Mouse (Mus musculus) right cerebral cortex, postnatal 36 days (tissue): ENCODE data around the gene Faah.

Source experiments
- DNase-seq, 2 experiments: peaks; one replicate each; pipeline ENCODE4 v3.0.0; 2022; ENCODE audit warnings: low spot score in 2 of 2, mixed read lengths in 1 of 2

Faah gene

DNA sequence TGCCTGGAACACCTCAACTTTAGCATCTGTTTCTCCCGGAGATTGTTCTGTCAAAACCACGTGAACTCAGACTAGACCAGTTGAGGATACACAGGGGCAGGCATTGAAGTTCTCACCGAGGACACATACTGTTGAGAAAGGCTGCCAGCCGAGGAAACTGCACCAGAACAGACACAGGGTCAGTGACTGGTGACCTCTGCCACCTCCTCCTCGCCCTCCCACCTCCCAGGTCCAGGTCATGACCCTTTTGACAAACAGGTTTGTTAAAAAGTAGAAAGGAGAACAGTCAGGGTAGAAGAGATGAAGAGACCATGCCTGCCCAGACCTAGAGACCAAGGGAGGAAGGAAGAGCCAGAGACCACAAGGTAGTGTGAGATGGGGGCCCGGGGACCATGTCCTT, 17.1 kb downstream of the Faah start:
- no peak for DNase-seq

DNA sequence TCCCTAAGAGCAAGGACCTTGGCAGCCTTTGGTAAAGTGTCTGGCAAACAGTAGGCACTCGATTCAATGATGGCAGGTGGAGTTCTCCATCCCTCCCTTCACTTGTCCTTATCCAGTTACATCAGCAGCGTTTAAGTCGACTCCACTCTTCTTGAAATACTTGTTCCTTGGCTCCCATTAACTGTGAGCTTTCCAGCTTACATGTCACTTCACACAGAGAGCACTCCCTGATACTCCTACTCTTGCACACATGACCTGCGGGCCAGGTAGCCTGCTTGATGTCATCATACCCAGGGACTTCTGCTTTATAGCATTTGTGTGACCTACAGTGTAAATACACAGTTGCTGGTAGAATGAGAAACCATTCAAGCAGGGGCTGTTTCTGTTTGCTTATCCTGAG, 21.0 kb downstream of the Faah start:
- DNase-seq: no peak

GRCm38 (mm10) chr4:115995376-115995730, 22.4 kb downstream of the Faah start:
- DNase-seq: no peak

GRCm38 (mm10) chr4:115994662-115995375, 22.9 kb downstream of the Faah start:
- DNase-seq: no peak

- DNase-seq: no peak
These were observed 28.3 kb downstream of the Faah start for GRCm38 (mm10) chr4:115989382-115989781.

DNA sequence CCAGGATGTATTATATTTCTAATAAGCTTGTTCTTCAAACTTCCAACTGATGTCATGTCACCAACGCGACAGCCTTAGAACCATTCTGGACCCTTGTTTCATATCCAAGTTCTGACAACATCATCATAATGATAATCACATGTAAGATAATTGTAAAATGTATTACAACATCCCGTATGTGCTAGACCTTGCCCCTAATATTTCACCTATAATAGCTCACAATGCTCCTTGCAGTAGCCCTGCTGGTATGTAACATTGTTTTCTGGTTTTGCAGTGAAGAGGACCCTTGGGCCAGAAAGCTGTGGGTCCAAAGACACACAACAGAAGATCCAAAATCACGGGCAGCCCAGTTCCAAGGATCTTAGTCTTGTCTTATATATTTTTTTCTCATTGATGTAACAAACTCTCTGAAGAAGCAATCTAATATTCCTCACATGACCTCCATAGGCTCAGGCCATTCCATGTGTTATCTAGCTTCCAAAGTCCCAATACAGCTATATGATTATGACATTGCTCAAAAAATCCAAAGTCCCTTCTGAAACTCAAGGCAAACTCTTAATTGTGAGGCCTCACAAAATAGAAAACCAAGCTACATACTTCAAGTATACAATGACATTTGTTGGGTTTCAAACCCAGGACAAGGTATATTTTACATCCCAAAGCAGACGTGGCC, 29.7 kb downstream of the Faah start:
- no peak for DNase-seq

- no peak for DNase-seq
These were observed 30.3 kb downstream of the Faah start for GRCm38 (mm10) chr4:115987436-115987835.

GRCm38 (mm10) chr4:115984967-115985366, 32.8 kb downstream of the Faah start:
- DNase-seq: no peak

- peak; percentile 63 to 68 for DNase-seq
These were observed 33.6 kb downstream of the Faah start for GRCm38 (mm10) chr4:115984111-115984510.

DNA sequence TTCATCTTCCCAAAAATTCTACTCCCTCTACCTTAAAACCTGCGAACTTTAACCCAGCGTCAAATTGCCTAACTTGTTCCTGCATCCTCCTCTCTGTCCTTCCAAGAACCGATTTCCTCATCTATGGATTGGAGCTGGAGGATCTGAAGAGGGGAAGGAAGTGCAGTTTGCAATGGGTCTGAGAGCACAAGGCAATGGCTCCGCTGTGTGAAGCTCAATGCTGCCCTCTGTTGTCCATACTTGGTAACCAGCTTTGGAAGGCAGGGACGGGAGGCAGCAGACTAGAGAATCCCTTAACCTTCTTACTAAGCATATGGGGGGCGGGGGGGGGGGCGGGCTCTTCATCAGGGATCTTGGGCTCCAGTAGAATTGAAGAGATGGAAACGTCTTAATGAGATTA, 37.0 kb downstream of the Faah start:
- DNase-seq: peak; percentile 41 to 49

DNA sequence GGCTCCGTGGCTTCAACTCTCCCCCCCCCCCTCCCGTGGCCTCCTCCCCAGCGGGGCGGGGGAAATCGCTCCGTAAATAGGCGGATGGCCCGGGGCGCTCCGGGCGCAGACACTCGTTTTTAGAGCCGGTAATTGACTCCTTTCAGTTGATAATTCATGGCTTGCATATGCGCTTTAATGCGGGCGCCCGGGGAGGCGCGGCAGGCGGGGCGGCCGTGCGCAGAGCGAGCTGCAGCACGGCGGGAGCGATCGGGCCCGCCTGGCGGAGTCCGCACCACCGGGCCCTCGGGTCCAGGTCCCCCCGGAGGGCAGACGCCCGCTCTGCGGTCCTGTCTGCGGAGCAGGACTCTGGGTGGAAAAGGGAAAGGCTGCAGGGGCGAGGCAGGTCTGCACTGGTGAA, 38.3 kb downstream of the Faah start:
- DNase-seq: no peak

- DNase-seq: no peak
These were observed 38.8 kb downstream of the Faah start for GRCm38 (mm10) chr4:115978911-115979310.

GRCm38 (mm10) chr4:115972543-115972942, 45.2 kb downstream of the Faah start:
- DNase-seq: no peak

DNA sequence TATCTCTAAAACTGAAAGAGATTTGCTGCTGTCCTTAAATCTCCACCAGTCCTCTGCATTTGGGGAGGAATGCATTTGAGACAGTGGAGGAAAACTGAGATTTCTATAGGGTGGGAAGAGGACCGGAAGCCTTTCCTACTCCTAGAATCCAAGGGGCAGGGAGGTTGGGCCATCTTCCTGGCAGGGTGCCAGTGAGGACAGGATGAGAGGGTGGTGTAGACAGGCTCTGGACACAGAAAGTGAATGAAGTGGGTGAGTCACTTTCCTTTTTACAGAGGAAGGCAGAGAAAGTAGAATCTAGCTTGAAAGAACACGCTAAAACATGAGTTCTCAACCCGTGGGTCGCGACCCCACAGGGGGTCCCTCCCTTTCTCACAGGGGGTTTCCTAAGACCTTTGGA, 53.3 kb downstream of the Faah start:
- no peak for DNase-seq

DNA sequence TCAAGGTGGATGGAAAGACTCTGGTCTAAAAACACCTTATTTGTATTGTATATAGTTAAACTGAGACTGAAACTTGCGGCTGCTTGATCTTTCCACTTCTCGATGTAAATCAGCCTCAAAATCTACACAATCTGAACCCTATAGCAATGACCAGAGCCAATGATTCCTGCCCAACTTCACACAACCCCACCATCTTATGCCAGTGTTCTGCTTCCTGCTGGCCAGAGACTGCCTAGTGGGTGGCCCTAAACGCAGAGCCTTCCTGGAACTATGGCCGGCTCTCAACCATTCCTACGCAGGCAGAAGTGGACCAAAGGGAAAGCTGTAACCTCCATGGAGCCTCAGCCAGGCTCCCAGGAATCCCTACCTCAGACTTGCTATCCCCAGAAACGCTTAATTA, 54.0 kb downstream of the Faah start:
- DNase-seq: no peak

DNA sequence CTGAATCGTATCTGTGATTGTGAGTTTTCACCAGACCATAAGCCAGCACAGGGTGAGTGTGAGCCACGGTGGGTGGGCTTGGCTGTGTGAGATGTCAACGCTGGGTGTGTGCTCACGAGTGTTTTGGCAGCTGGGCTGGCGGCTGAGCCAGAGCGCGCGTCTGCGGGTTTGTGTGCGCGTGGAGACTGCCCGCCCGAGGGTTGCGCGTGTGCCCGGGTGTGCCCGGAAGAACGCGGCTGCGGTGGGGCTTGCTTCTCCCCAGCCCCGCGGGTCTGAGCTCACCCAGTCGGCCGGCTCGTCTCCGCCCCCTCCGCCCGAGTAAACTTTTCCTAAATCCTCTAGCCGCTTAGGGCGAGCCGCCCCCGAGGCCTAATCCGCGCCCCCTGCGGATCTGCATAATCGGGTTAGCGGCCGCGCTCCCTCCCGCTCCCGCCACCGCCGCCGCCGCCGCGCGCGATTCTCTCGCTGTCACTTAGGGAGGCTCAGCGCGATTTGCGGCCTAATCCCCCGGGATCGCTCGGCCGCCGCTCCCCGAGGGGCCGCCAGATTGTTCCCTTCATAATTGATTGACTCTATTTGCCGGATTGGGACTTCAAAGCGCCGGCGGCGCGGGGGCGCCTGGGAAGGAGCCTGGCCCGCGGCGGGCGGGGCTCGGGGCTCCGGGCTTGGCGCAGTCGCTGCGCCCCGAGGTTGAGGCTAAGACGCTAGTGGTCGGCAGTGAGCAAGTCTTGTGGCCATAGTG, 54.9 kb downstream of the Faah start:
- peak in 1 of 2 experiments; percentile 17 for DNase-seq

DNA sequence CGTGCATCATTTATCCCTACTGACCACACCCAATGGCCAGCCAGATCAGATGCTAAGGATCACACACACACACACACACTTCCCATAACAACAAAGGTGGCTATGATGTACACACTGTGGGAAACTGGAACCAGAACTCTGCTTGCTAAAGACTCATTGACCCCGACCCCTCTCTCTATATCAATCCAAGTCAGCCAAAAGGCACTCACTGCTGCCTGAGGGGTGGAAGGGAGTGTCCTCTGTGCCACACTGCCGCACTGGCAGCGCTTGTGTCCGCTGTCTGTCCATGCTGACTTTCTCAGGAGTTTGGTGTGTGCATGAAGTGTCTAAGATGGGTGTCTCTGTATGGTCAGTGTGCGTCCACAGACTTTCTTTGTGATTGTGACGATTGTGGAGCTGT, 55.7 kb downstream of the Faah start:
- DNase-seq: no peak

DNA sequence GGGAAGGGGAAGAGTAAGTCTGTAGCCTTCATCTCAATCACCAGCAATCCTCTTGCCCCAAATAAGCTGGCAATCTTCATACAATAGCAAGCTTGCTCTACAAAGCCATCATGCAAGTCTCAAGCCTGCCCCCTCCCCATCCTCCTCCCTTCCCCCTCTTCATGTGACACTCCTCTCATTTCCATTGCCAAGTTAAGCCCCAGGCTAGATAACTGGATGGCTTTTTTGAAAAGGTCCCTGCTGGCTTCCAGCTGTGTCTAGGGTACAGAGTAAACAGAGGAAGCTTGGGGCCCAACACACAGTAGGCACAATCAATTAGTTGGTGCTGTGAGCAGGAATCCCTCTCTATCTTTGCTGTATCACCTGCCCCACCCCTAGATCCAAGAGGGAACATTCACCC, 58.2 kb downstream of the Faah start:
- no peak for DNase-seq

DNA sequence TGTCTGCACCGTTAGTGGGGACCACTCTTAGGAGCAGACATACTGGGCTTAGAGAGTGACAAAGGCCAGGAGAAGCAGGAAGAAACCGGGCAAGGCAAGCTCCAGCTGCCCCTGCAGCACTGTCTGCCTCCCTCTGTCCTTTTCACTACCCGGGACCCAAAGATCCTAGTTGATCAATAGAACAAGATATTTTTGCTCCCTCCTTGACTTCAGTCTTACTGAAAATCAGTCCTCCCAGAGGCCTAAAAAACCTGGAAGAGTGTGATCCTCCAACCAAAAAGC, 62.3 kb downstream of the Faah start:
- no peak for DNase-seq

DNA sequence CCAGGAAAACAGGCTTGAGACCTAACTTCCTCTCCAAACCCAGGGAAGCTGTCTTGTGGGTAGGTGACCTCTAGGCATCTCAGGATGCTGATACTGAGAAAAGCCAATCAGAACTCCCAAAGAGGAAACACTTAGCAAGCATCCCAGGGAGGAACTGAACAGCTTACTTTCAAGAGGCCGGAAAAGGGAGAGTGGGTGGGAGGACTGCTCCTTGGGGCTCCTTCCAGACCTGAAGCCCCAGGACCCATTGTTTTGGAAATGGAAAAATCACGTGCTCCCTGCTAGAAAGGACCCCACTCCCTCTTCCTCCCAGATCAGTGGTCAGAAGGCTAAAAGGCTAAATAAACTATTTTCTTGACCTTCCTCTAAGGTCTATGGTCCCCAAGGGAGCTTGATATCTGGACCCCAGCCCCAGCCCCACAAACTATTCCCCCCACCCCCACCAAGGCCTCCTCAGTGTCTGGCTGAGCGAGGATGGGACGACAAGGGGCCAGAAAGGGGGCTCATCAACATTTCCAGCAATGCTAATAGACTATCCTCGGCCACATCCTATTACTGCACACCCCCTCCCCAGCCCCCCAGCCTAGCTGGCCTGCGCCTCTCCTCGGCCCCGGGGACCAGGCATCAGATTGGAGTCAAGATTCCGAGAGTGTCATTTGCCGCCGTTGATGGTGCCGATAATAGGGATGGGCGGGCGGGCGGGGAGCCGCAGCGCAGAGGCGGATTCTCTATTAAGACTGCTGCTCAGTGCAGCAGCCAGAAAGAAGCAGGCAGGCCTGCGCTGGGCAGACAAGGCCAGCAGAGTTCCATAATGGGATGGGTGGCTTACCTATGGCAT, 62.9 kb downstream of the Faah start:
- no peak for DNase-seq

DNA sequence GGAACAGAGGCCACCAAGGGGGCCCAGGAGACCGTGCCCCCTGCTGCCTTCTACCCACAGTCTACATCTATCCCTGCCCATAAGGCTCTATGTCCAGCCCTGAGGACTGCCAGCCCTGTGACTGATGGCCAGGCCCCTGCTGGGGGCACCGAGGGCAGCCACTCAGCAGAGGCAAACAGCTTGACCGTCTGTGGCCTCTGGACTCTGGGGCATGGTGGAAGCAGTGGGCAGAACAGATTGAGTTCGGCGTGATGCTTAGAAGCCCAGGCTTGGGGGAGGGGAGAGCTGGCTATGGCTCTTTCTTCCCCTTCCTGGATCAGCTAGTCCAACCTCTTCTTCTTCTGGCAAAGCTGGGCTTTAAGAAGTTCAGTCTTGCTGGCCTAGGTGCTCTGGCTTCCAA, 64.2 kb downstream of the Faah start:
- DNase-seq: no peak

DNA sequence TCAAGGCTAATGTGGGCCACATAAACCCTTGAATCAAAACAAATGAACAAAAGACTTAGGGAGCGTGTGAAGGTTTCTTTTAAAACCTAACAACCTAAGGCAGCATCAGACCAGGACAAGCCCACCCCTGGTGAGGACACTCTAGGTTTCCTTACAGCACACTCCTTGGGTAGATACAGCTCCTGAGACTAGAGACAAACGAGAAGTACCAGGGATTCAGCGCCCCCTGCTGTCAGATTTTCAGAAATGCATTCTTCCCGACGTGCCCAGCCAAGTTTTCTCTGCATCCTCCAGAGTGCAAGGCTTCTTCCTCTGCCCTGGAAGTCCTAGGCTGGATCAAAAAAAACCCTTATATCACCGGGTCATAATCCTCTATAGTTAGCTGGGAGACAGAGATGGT, 65.0 kb downstream of the Faah start:
- DNase-seq: peak; percentile 25 to 34
